Mouse (Mus musculus) lung, postnatal 0 days (tissue): Measurements from ENCODE around the gene Gm45799. TPM values are rescaled to one million over a fixed set of nuclear protein-coding genes. Genes with fewer than 3 reads are reported as not detected.

Source experiments
- ATAC-seq: fragments of 200-750 bp; cut with Nextera tagmentation; 2 replicates; pipeline ENCODE4 v1.8.0; 2017; ENCODE audit warnings: moderate library complexity
- DNase-seq: peaks from one replicate; pipeline ENCODE4 v3.0.0-alpha.2; 2016; ENCODE audit warnings: low spot score
- H3K27ac ChIP-seq: fragments of 300-500 bp; sonication (generic); 2 replicates; pipeline ENCODE4 v1.5.1; 2014; ENCODE audit warnings: antibody characterized with exemption, mild to moderate bottlenecking, low read length, mixed read lengths
- H3K27me3 ChIP-seq: fragments of 300-500 bp; sonication (generic); replicated peaks from 2 replicates; pipeline ENCODE4 v1.6.1; 2014; ENCODE audit warnings: low read length, mixed read lengths; ENCODE audit not compliant: insufficient read depth
- H3K36me3 ChIP-seq: fragments of 300-500 bp; sonication (generic); 2 replicates; pipeline ENCODE4 v1.6.1; 2014; ENCODE audit warnings: low read length, mixed read lengths; ENCODE audit not compliant: insufficient read depth
- H3K4me1 ChIP-seq: fragments of 300-500 bp; sonication (generic); 2 replicates; pipeline ENCODE4 v1.6.1; 2014; ENCODE audit warnings: antibody characterized with exemption, low read depth, low read length, mixed read lengths; ENCODE audit not compliant: insufficient read depth
- H3K4me2 ChIP-seq: fragments of 300-500 bp; sonication (generic); replicated peaks from 2 replicates; pipeline ENCODE4 v1.6.1; 2014; ENCODE audit warnings: low read depth, mild to moderate bottlenecking, low read length, moderate library complexity, mixed read lengths
- H3K4me3 ChIP-seq: fragments of 300-500 bp; sonication (generic); 2 replicates; pipeline ENCODE4 v1.5.1; 2014; ENCODE audit warnings: low read depth, low read length
- H3K9ac ChIP-seq: fragments of 300-500 bp; sonication (generic); replicated peaks from 2 replicates; pipeline ENCODE4 v1.6.1; 2014; ENCODE audit warnings: low read depth, mild to moderate bottlenecking
- H3K9me3 ChIP-seq: fragments of 300-500 bp; sonication (generic); 2 replicates; pipeline ENCODE4 v1.6.1; 2016; ENCODE audit warnings: low read length, mixed read lengths
- CTCF ChIP-seq: IDR thresholded peaks from 2 replicates; pipeline ENCODE4 v1.5.1; 2016; ENCODE audit warnings: antibody characterized with exemption, mild to moderate bottlenecking
- EP300 ChIP-seq: IDR thresholded peaks from 2 replicates; pipeline ENCODE4 v1.6.1; 2016; ENCODE audit warnings: antibody characterized with exemption, mild to moderate bottlenecking, control low read depth
- WGBS: fragments of 180-500 bp; shearing (Covaris S2); extraction: QIAGEN DNeasy Blood & Tissue Kit; methylation state at CpG from one replicate; pipeline ENCODE4 v1.1.7; 2014; 5-methylcytosine and 5-hydroxymethylcytosine counted together
- polyA plus RNA-seq: library from polyadenylated mRNA; unstranded; fragments of >200 nt; fragmentation: Nextera tagmentation; extraction: Ambion mirVana; gene quantifications from 2 replicates; pipeline ENCODE4 v1.2.1, GENCODE M21; 2015

The Gm45799 gene
- polyA plus RNA-seq, 1 experiment from 2014 or later = 53.1 TPM

GRCm38 (mm10) chr7:105726144-105726979 is 86.0 kb downstream of the Gm45799 start:
- Histone ChIP-seq H3K4me1 (no peaks in the 10 kb centered on the region), H3K36me3 (peaks cover under 1% of the 10 kb centered on the region; the same call in 1 of the 2 replicates), H3K9ac (no peak overlapping the region), H3K4me2 (no peak overlapping the region), H3K4me3 (no peak overlapping the region), H3K27me3 (no peaks in the 10 kb centered on the region), H3K9me3 (no peaks in the 10 kb centered on the region), H3K27ac (no peak overlapping the region)
- DNase-seq (peak; percentile 91), ATAC-seq (peak; percentile 76)
- 78% methylated on average over 4 of the region's 4 CpGs for WGBS
- TF ChIP-seq EP300 (no peak), CTCF (peak; percentile 96)

- DNase-seq (no peak), ATAC-seq (no peak)
- Histone ChIP-seq H3K4me1 (no peaks in the 10 kb centered on the region), H3K9ac (no peak overlapping the region), H3K4me2 (no peak overlapping the region), H3K4me3 (no peak overlapping the region), H3K36me3 (peaks cover 6% of the 10 kb centered on the region; the same call in 1 of the 2 replicates), H3K9me3 (no peaks in the 10 kb centered on the region), H3K27me3 (no peaks in the 10 kb centered on the region), H3K27ac (no peak overlapping the region)
- TF ChIP-seq EP300 (no peak), CTCF (no peak)
- WGBS = 90% methylated on average over 4 of the region's 4 CpGs
These were observed 86.6 kb downstream of the Gm45799 start for GRCm38 (mm10) chr7:105726980-105727325.

- H3K36me3 ChIP-seq = peaks cover 24% of the 10 kb centered on the region
- H3K4me3 ChIP-seq = no peak overlapping the region
- H3K9ac ChIP-seq = no peak overlapping the region
- no peak for TF ChIP-seq CTCF
- TF ChIP-seq EP300 = no peak
- H3K4me2 ChIP-seq = no peak overlapping the region
- DNase-seq (peak; percentile 39), ATAC-seq (no peak)
- H3K9me3 ChIP-seq = no peaks in the 10 kb centered on the region
- H3K27ac ChIP-seq = no peak overlapping the region
- H3K27me3 ChIP-seq = no peaks in the 10 kb centered on the region
- 80% methylated on average over 6 of the region's 6 CpGs for WGBS
- H3K4me1 ChIP-seq = no peaks in the 10 kb centered on the region
These were observed 88.5 kb downstream of the Gm45799 start for GRCm38 (mm10) chr7:105728701-105729428.

- DNase-seq (no peak), ATAC-seq (no peak)
- WGBS = 96% methylated on average over 11 of the region's 11 CpGs
- H3K4me3 ChIP-seq = no peak overlapping the region
- H3K27me3 ChIP-seq = no peaks in the 10 kb centered on the region
- no peak overlapping the region for H3K27ac ChIP-seq
- H3K9ac ChIP-seq = no peak overlapping the region
- peaks cover 27% of the 10 kb centered on the region for H3K36me3 ChIP-seq
- TF ChIP-seq EP300 = no peak
- no peak for TF ChIP-seq CTCF
- H3K9me3 ChIP-seq = no peaks in the 10 kb centered on the region
- H3K4me1 ChIP-seq = peaks cover 4% of the 10 kb centered on the region; the same call in 1 of the 2 replicates
- no peak overlapping the region for H3K4me2 ChIP-seq
These were observed 93.5 kb downstream of the Gm45799 start for GRCm38 (mm10) chr7:105733836-105734235.

Other genes starting within 250 kb of the Gm45799 start
- gene Fam160a2, start 240.5 kb upstream of the Gm45799 start, polyA plus RNA-seq = 25.1 and 26.0 TPM in 2 replicates
- gene Cnga4, start 236.0 kb upstream of the Gm45799 start, polyA plus RNA-seq = 0.11 TPM in 1 of 2 replicates, not detected in the other
- 0.06 and 0.12 TPM in 2 replicates for gene Cckbr, start 214.8 kb upstream of the Gm45799 start, polyA plus RNA-seq
- 162 and 168 TPM in 2 replicates for gene Cavin3, start 158.3 kb upstream of the Gm45799 start, polyA plus RNA-seq
- gene Smpd1, start 86.2 kb upstream of the Gm45799 start, polyA plus RNA-seq = 57.1 and 57.5 TPM in 2 replicates
- 71.2 and 77.6 TPM in 2 replicates for gene Apbb1, start 58.9 kb upstream of the Gm45799 start, polyA plus RNA-seq
- gene Hpx, start 40.4 kb upstream of the Gm45799 start, polyA plus RNA-seq = 1.7 and 2.0 TPM in 2 replicates
- gene Trim3, start 7.0 kb upstream of the Gm45799 start, polyA plus RNA-seq = 101 and 116 TPM in 2 replicates
- gene Timm10b, start 496 bp upstream of the Gm45799 start, polyA plus RNA-seq = 220 and 236 TPM in 2 replicates
- gene Arfip2, start 136 bp upstream of the Gm45799 start, polyA plus RNA-seq = 48.5 and 52.7 TPM in 2 replicates
- 0.60 and 0.79 TPM in 2 replicates for gene Dnhd1, start 10.3 kb downstream of the Gm45799 start, polyA plus RNA-seq
- gene Ilk, start 96.0 kb downstream of the Gm45799 start, polyA plus RNA-seq = 378 and 390 TPM in 2 replicates
- 19.0 and 19.3 TPM in 2 replicates for gene Rrp8, start 96.8 kb downstream of the Gm45799 start, polyA plus RNA-seq
- 111 and 121 TPM in 2 replicates for gene Taf10, start 103.8 kb downstream of the Gm45799 start, polyA plus RNA-seq
- 107 and 110 TPM in 2 replicates for gene Tpp1, start 111.7 kb downstream of the Gm45799 start, polyA plus RNA-seq
- gene Dchs1, start 147.1 kb downstream of the Gm45799 start, polyA plus RNA-seq = 3.0 and 3.4 TPM in 2 replicates
- 257 and 270 TPM in 2 replicates for gene Mrpl17, start 170.5 kb downstream of the Gm45799 start, polyA plus RNA-seq